Mouse (Mus musculus) hematopoietic stem cell, adult 5-6 weeks (primary cell): ENCODE measurements around the gene Lpp. TPM values are rescaled to one million over a fixed set of nuclear protein-coding genes. Genes with fewer than 3 reads are reported as not detected.
A peak's percentile ranks its signal among the peaks of the same experiment; 100 is the strongest.

Experiments
- ATAC-seq, 2 experiments: fragments of 125-278 bp in 1 of 2; replicated peaks in 1 of 2; 2 replicates each; pipeline ENCODE4 v1.8.0; 2016 to 2017; ENCODE audit warnings: inconsistent platforms in 2 of 2, mild to moderate bottlenecking in 2 of 2, moderate number of reproducible peaks in 2 of 2, low read depth in 1 of 2, moderate TSS enrichment in 1 of 2; ENCODE audit not compliant: low FRiP score in 2 of 2, poor library complexity in 2 of 2, severe bottlenecking in 2 of 2, insufficient read depth in 1 of 2, low TSS enrichment in 1 of 2
- total RNA-seq: library from RNA; stranded (forward); fragments of 172-1452, 232-1000 nt; gene quantifications from 2 replicates; pipeline ENCODE4 v1.2.3, GENCODE M21; 2017

Gene Lpp
- total RNA-seq, 1 experiment from 2014 or later, result 10.6 TPM

GRCm38 (mm10) chr16:24807565-24807964 lies 414.3 kb downstream of the Lpp start:
- ATAC-seq, result no peak

GRCm38 (mm10) chr16:24809811-24810210 lies 416.5 kb downstream of the Lpp start:
- ATAC-seq, result no peak

GRCm38 (mm10) chr16:24816621-24817020 lies 423.3 kb downstream of the Lpp start:
- no peak for ATAC-seq

- no peak for ATAC-seq
These were observed 424.1 kb downstream of the Lpp start for GRCm38 (mm10) chr16:24817381-24817780.

GRCm38 (mm10) chr16:24819127-24819526 lies 425.8 kb downstream of the Lpp start:
- ATAC-seq, result no peak

- no peak for ATAC-seq
These were observed 429.0 kb downstream of the Lpp start for GRCm38 (mm10) chr16:24822182-24822875.

GRCm38 (mm10) chr16:24822918-24823317 lies 429.6 kb downstream of the Lpp start:
- ATAC-seq, result no peak

GRCm38 (mm10) chr16:24826390-24826789 lies 433.1 kb downstream of the Lpp start:
- ATAC-seq, result peak; percentile 92 to 94

GRCm38 (mm10) chr16:24828207-24828803 lies 435.0 kb downstream of the Lpp start:
- ATAC-seq, result no peak

GRCm38 (mm10) chr16:24829860-24830259 lies 436.6 kb downstream of the Lpp start:
- no peak for ATAC-seq

GRCm38 (mm10) chr16:24830939-24831338 lies 437.6 kb downstream of the Lpp start:
- ATAC-seq, result no peak

- ATAC-seq, result no peak
These were observed 439.9 kb downstream of the Lpp start for GRCm38 (mm10) chr16:24833221-24833620.

- no peak for ATAC-seq
These were observed 441.2 kb downstream of the Lpp start for GRCm38 (mm10) chr16:24834536-24834935.

- ATAC-seq, result no peak
These were observed 443.2 kb downstream of the Lpp start for GRCm38 (mm10) chr16:24836550-24836949.

GRCm38 (mm10) chr16:24839018-24839417 lies 445.7 kb downstream of the Lpp start:
- ATAC-seq, result no peak

- ATAC-seq, result no peak
These were observed 446.8 kb downstream of the Lpp start for GRCm38 (mm10) chr16:24840073-24840472.

GRCm38 (mm10) chr16:24846141-24846540 lies 452.8 kb downstream of the Lpp start:
- ATAC-seq, result no peak

- no peak; a peak in 1 of 4 replicates for ATAC-seq
These were observed 466.3 kb downstream of the Lpp start for GRCm38 (mm10) chr16:24859509-24860140.
